Mouse (Mus musculus): ENCODE measurements at regions not wholly inside any gene's neighbourhood (a gene's known extent, or its start where the extent isn't known, plus 50 kb on each side); places are given as distances from the start of the nearest gene placed in this dataset.

GRCm38 (mm10) chr14:76772781-76773438 is 216.2 kb upstream of the Serp2 start:
- no peak overlapping the region for H3K4me2 ChIP-seq (ENCODE audit: low read depth)
- TF ChIP-seq CTCF (IDR thresholded peaks at IDR 0.05; ENCODE audit: low read depth) (0 out of 2 replicates have a peak, but pooled peaks have one; percentile 4), EP300 (IDR thresholded peaks at IDR 0.05; ENCODE audit: low read depth) (no peak)
- 68% methylated on average over 11 of the region's 11 CpGs for WGBS (ENCODE audit: insufficient replicate concordance)
- H3K27ac ChIP-seq, result no peak overlapping the region
- H3K9me3 ChIP-seq (ENCODE audit: control insufficient read depth, low read length), result no peaks in the 10 kb centered on the region
- DNase-seq (ENCODE audit: low read depth in 3 of 3, low spot score in 3 of 3), result no peak
- H3K4me1 ChIP-seq (replicated peaks; ENCODE audit: control insufficient read depth in 2 of 2, insufficient read depth in 2 of 2, low read length in 1 of 2), result no peaks in the 10 kb centered on the region; a peak in 2 of 4 replicates
- H3K36me3 ChIP-seq (replicated peaks; ENCODE audit: control insufficient read depth, insufficient read depth, low read depth), result no peaks in the 10 kb centered on the region
- H3K27me3 ChIP-seq (ENCODE audit: control insufficient read depth, insufficient read depth, low read length), result no peaks in the 10 kb centered on the region
- no peak overlapping the region for H3K9ac ChIP-seq (replicated peaks)
- no peak for ATAC-seq (ENCODE audit: insufficient read depth)
- no peak overlapping the region for H3K4me3 ChIP-seq (ENCODE audit: insufficient read depth in 1 of 2, low read depth in 2 of 2, low read length in 2 of 2)

- no peak for TF ChIP-seq CTCF (IDR thresholded peaks at IDR 0.05; ENCODE audit: low read depth)
- TF ChIP-seq EP300 (IDR thresholded peaks at IDR 0.05; ENCODE audit: low read depth), result no peak
- WGBS (ENCODE audit: insufficient replicate concordance), result 51% methylated on average over 7 of the region's 7 CpGs
- Histone ChIP-seq H3K27ac (no peak overlapping the region), H3K9me3 (ENCODE audit: control insufficient read depth, low read length) (no peaks in the 10 kb centered on the region), H3K9ac (replicated peaks) (no peak overlapping the region), H3K36me3 (replicated peaks; ENCODE audit: control insufficient read depth, insufficient read depth, low read depth) (no peaks in the 10 kb centered on the region), H3K4me1 (replicated peaks; ENCODE audit: control insufficient read depth in 2 of 2, insufficient read depth in 2 of 2, low read length in 1 of 2) (peaks cover 0 to 4% of the 10 kb centered on the region in 2 experiments; a peak in 2 of 4 replicates), H3K4me2 (ENCODE audit: low read depth) (no peak overlapping the region), H3K4me3 (ENCODE audit: insufficient read depth in 1 of 2, low read depth in 2 of 2, low read length in 2 of 2) (no peak overlapping the region), H3K27me3 (ENCODE audit: control insufficient read depth, insufficient read depth, low read length) (no peaks in the 10 kb centered on the region)
- ATAC-seq (ENCODE audit: insufficient read depth) (no peak), DNase-seq (ENCODE audit: low read depth in 3 of 3, low spot score in 3 of 3) (no peak)
These were observed 213.4 kb upstream of the Serp2 start for GRCm38 (mm10) chr14:76770106-76770505.

- no peak overlapping the region for H3K4me2 ChIP-seq (ENCODE audit: low read depth)
- no peak for DNase-seq (ENCODE audit: low read depth in 3 of 3, low spot score in 3 of 3)
- no peak overlapping the region for H3K27ac ChIP-seq
- no peaks in the 10 kb centered on the region for H3K27me3 ChIP-seq (ENCODE audit: control insufficient read depth, insufficient read depth, low read length)
- H3K36me3 ChIP-seq (replicated peaks; ENCODE audit: control insufficient read depth, insufficient read depth, low read depth), result no peaks in the 10 kb centered on the region
- 35% methylated on average over 6 of the region's 6 CpGs for WGBS (ENCODE audit: insufficient replicate concordance)
- no peaks in the 10 kb centered on the region for H3K9me3 ChIP-seq (ENCODE audit: control insufficient read depth, low read length)
- H3K4me1 ChIP-seq (replicated peaks; ENCODE audit: control insufficient read depth in 2 of 2, insufficient read depth in 2 of 2, low read length in 1 of 2), result peaks cover 0 to 15% of the 10 kb centered on the region in 2 experiments; a peak in 2 of 4 replicates
- no peak overlapping the region for H3K9ac ChIP-seq (replicated peaks)
- ATAC-seq (ENCODE audit: insufficient read depth), result no peak
- no peak for TF ChIP-seq CTCF (IDR thresholded peaks at IDR 0.05; ENCODE audit: low read depth)
- no peak for TF ChIP-seq EP300 (IDR thresholded peaks at IDR 0.05; ENCODE audit: low read depth)
- H3K4me3 ChIP-seq (ENCODE audit: insufficient read depth in 1 of 2, low read depth in 2 of 2, low read length in 2 of 2), result no peak overlapping the region
These were observed 210.6 kb upstream of the Serp2 start for GRCm38 (mm10) chr14:76767301-76767700.

DNA sequence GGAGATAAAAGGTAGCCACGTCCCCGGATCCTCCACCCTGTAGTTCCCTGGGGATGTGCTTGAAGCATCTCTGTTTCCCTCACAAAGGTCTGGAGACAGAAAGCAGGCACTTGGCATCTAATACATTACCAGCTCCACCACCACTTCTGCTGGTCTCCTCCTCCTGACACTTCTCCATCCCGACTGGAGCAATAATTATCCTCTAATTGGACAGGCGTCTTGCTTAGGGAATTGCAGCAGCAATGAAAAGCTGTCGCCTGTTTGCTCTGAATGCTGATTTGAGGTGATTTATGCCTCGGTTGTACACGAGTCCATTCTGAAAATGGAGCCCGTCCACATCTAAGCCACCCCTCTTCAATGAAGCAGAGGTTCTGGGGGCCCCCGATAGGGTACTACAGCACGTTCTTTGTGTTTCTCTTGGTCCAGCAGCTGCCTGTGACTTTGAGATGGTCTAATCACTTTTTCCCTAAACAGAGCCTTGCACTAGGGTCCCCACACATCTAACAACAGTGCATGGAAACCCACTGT is 209.6 kb upstream of the Serp2 start:
- no peaks in the 10 kb centered on the region for H3K36me3 ChIP-seq (replicated peaks; ENCODE audit: control insufficient read depth, insufficient read depth, low read depth)
- TF ChIP-seq EP300 (IDR thresholded peaks at IDR 0.05; ENCODE audit: low read depth) (no peak), CTCF (IDR thresholded peaks at IDR 0.05; ENCODE audit: low read depth) (no peak)
- no peaks in the 10 kb centered on the region for H3K9me3 ChIP-seq (ENCODE audit: control insufficient read depth, low read length)
- peaks cover 0 to 15% of the 10 kb centered on the region in 2 experiments; a peak in 2 of 4 replicates for H3K4me1 ChIP-seq (replicated peaks; ENCODE audit: control insufficient read depth in 2 of 2, insufficient read depth in 2 of 2, low read length in 1 of 2)
- no peaks in the 10 kb centered on the region for H3K27me3 ChIP-seq (ENCODE audit: control insufficient read depth, insufficient read depth, low read length)
- H3K27ac ChIP-seq, result no peak overlapping the region
- DNase-seq (ENCODE audit: low read depth in 3 of 3, low spot score in 3 of 3) (no peak), ATAC-seq (ENCODE audit: insufficient read depth) (no peak)
- WGBS (ENCODE audit: insufficient replicate concordance), result 67% methylated on average over 10 of the region's 10 CpGs
- H3K4me3 ChIP-seq (ENCODE audit: insufficient read depth in 1 of 2, low read depth in 2 of 2, low read length in 2 of 2), result no peak overlapping the region
- H3K4me2 ChIP-seq (ENCODE audit: low read depth), result no peak overlapping the region
- H3K9ac ChIP-seq (replicated peaks), result no peak overlapping the region

DNA sequence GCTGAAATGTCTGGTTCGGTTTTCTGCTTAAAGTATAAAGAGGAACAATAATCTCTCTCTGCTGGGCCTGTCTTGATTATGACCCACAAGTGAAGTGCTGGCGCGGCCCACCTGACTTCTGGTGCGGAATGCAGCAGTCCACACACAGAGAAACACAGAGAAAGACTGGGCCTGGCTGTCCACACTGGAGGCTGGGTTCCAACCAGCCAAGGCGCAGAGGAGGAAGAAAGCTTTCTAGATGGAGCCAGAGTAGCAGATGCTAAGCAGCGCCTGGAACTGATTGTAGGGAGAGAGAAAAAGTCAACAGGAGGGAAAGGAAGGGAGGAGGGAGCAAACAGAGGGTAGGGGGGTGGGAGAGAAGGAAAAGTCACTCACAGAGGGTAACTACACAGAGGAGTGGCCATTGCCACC is 208.4 kb upstream of the Serp2 start:
- WGBS (ENCODE audit: insufficient replicate concordance), result 52% methylated on average over 6 of the region's 6 CpGs
- no peak overlapping the region for H3K9ac ChIP-seq (replicated peaks)
- H3K27me3 ChIP-seq (ENCODE audit: control insufficient read depth, insufficient read depth, low read length), result no peaks in the 10 kb centered on the region
- TF ChIP-seq EP300 (IDR thresholded peaks at IDR 0.05; ENCODE audit: low read depth) (no peak), CTCF (IDR thresholded peaks at IDR 0.05; ENCODE audit: low read depth) (no peak)
- no peak overlapping the region for H3K27ac ChIP-seq
- H3K9me3 ChIP-seq (ENCODE audit: control insufficient read depth, low read length), result no peaks in the 10 kb centered on the region
- no peak for DNase-seq (ENCODE audit: low read depth in 3 of 3, low spot score in 3 of 3)
- ATAC-seq (ENCODE audit: insufficient read depth), result no peak
- H3K4me3 ChIP-seq (ENCODE audit: insufficient read depth in 1 of 2, low read depth in 2 of 2, low read length in 2 of 2), result no peak overlapping the region
- no peak overlapping the region for H3K4me2 ChIP-seq (ENCODE audit: low read depth)
- no peaks in the 10 kb centered on the region for H3K36me3 ChIP-seq (replicated peaks; ENCODE audit: control insufficient read depth, insufficient read depth, low read depth)
- H3K4me1 ChIP-seq (replicated peaks; ENCODE audit: control insufficient read depth in 2 of 2, insufficient read depth in 2 of 2, low read length in 1 of 2), result peaks cover 0 to 15% of the 10 kb centered on the region in 2 experiments; a peak in 2 of 4 replicates

All from liver, embryonic 14.5 days (tissue).